Mouse (Mus musculus) ES-E14 (cell line): ENCODE results near the gene Ereg. TPM values are rescaled to one million over a fixed set of nuclear protein-coding genes. Genes with fewer than 3 reads are reported as not detected.

Source experiments
- DNase-seq: peaks from one replicate; pipeline ENCODE4 v3.0.0-alpha.2; 2013; ENCODE audit warnings: low read depth, low spot score
- H3K27ac ChIP-seq: 2 replicates; pipeline ENCODE4 v1.5.1; 2012; ENCODE audit warnings: low read depth, mild to moderate bottlenecking, low read length, moderate library complexity, mixed read lengths; ENCODE audit not compliant: poor library complexity, insufficient read depth, severe bottlenecking
- H3K36me3 ChIP-seq: 2 replicates; pipeline ENCODE4 v1.6.1; 2012; ENCODE audit warnings: mild to moderate bottlenecking, low read length, moderate library complexity, mixed read lengths; ENCODE audit not compliant: control insufficient read depth, poor library complexity, insufficient read depth, severe bottlenecking
- H3K4me1 ChIP-seq, 2 experiments: fragments of 150-350 bp in 1 of 2; sonication (generic) in 1 of 2; 2 replicates each; pipeline ENCODE4 v1.6.1; 2012; ENCODE audit warnings: low read length in 2 of 2, mild to moderate bottlenecking in 1 of 2, mixed read lengths in 1 of 2; ENCODE audit not compliant: control insufficient read depth in 2 of 2, insufficient read depth in 2 of 2, poor library complexity in 1 of 2
- H3K4me3 ChIP-seq, 2 experiments: fragments of 150-350 bp in 1 of 2; sonication (generic) in 1 of 2; 2 replicates each; pipeline ENCODE4 v1.5.1; 2012; ENCODE audit warnings: low read length in 2 of 2, low read depth in 1 of 2, mild to moderate bottlenecking in 1 of 2, mixed read lengths in 1 of 2; ENCODE audit not compliant: insufficient read depth in 1 of 2, poor library complexity in 1 of 2, severe bottlenecking in 1 of 2
- H3K9ac ChIP-seq: 2 replicates; pipeline ENCODE4 v1.6.1; 2012; ENCODE audit warnings: low read depth, mild to moderate bottlenecking, low read length, mixed read lengths; ENCODE audit not compliant: poor library complexity, insufficient read depth, severe bottlenecking
- H3K9me3 ChIP-seq: fragments of 150-350 bp; sonication (generic); 2 replicates; pipeline ENCODE4 v1.6.1; 2012; ENCODE audit warnings: low read depth, mild to moderate bottlenecking, low read length; ENCODE audit not compliant: control insufficient read depth, insufficient read depth
- CHD2 ChIP-seq: IDR thresholded peaks from 2 replicates; pipeline ENCODE4 v1.6.1; 2014; ENCODE audit warnings: mild to moderate bottlenecking, low read depth, low read length, inconsistent platforms
- HCFC1 ChIP-seq: IDR thresholded peaks from 2 replicates; pipeline ENCODE4 v1.6.1; 2012; ENCODE audit warnings: low read length, inconsistent platforms, borderline replicate concordance; ENCODE audit not compliant: insufficient read depth
- MAFK ChIP-seq: IDR thresholded peaks from 2 replicates; pipeline ENCODE4 v1.6.1; 2014; ENCODE audit warnings: mild to moderate bottlenecking, low read depth, low read length, inconsistent platforms; ENCODE audit not compliant: insufficient read depth
- ZC3H11A ChIP-seq: IDR thresholded peaks from 2 replicates; pipeline ENCODE4 v1.6.1; 2012; ENCODE audit warnings: low read depth, mild to moderate bottlenecking, inconsistent platforms, low read length, borderline replicate concordance
- ZNF384 ChIP-seq: IDR thresholded peaks from 2 replicates; pipeline ENCODE4 v1.6.1; 2012; ENCODE audit warnings: low read depth, low read length, inconsistent platforms
- in situ Hi-C, 2 experiments: fragments of 600-800 bp; cut with MboI; formaldehyde crosslinking; loops; one replicate each; pipeline ENCODE4 v1.15.1; 2025; ENCODE audit warnings: low sequenced_read_pairs in 2 of 2, inconsistent platforms in 1 of 2; ENCODE audit not compliant: unreplicated experiment in 2 of 2
- total RNA-seq: library from RNA; depleted of rRNA; stranded (reverse); fragments of 300-350 nt; gene quantifications from 2 replicates; pipeline ENCODE4 v1.2.3, GENCODE M21; 2012

Gene Ereg
- total RNA-seq, 1 experiment: 0.13 TPM

DNA sequence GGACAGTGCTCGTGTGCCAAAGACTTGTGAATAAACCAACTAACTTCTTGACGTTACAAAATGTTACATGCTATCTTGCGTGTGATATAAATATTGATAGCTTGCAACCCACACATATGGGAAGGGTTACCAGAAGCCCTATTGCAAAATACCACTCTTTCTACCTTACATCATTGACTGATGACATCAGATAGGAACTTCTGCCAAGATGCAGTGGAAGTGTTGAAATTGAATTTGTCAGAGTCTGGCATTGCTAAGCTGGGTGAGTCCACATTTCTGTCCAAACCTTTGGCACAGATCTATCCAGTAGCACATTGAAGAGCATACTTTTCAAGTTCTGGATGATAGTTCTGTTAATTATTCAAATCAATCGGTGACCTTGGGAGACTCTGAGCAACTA lies 37.8 kb upstream of the Ereg start:
- Histone ChIP-seq H3K9ac (no peak overlapping the region), H3K27ac (no peak overlapping the region), H3K4me1 (0 out of 4 replicates have a peak, but pooled peaks cover 0 to 5% of the 10 kb centered on the region in 2 experiments), H3K9me3 (no peaks in the 10 kb centered on the region), H3K4me3 (no peak overlapping the region), H3K36me3 (no peaks in the 10 kb centered on the region)
- no peak for DNase-seq
- in situ Hi-C loops: no loop called here
- TF ChIP-seq ZNF384 (no peak), MAFK (no peak), ZC3H11A (no peak), CHD2 (no peak), HCFC1 (no peak)

DNA sequence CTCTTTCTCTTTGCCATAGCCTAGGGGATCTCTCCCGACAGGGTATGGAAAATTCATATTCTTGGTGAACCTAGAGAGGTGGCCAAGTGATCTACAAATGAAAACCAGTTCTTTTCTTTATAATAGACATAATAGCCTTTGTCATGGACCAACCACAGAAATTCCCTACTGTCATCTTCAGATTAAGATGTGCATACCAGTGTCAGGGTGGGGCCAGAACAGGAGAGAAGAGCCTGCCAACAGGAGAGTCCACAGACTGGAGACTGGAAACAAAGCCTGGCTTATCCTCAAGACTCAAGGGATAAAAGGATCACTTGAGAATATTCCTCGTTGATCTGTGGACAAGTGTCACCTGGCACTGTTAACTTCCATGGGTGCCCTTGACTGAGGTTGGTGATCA lies 36.7 kb upstream of the Ereg start:
- H3K36me3 ChIP-seq: no peaks in the 10 kb centered on the region
- no peak overlapping the region for H3K27ac ChIP-seq
- no peak for TF ChIP-seq HCFC1
- TF ChIP-seq ZNF384: no peak
- TF ChIP-seq ZC3H11A: no peak
- TF ChIP-seq CHD2: no peak
- no peak for TF ChIP-seq MAFK
- 0 out of 4 replicates have a peak, but pooled peaks cover 0 to 5% of the 10 kb centered on the region in 2 experiments for H3K4me1 ChIP-seq
- H3K9ac ChIP-seq: no peak overlapping the region
- in situ Hi-C loops: no loop called here
- no peaks in the 10 kb centered on the region for H3K9me3 ChIP-seq
- H3K4me3 ChIP-seq: no peak overlapping the region
- DNase-seq: no peak

DNA sequence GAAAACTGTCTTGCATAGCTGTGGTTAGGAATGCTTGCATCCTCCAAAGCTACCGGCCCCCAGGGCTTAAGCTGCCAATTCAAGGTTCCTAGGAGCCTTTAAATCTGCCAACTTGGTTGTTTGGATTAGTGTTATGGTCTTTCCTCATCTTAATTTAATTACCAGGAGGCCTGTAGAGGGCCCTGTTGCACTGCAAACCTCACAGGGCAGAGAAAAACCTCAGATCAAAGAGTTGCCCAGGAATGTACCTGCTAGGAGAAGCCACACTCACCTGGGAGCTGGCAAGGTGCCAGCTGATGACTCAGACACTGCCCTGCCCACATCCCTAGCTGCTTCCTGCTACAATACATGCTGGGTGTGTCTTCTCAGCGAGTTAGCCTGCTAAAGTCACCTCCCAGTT lies 35.9 kb upstream of the Ereg start:
- H3K9ac ChIP-seq: no peak overlapping the region

DNA sequence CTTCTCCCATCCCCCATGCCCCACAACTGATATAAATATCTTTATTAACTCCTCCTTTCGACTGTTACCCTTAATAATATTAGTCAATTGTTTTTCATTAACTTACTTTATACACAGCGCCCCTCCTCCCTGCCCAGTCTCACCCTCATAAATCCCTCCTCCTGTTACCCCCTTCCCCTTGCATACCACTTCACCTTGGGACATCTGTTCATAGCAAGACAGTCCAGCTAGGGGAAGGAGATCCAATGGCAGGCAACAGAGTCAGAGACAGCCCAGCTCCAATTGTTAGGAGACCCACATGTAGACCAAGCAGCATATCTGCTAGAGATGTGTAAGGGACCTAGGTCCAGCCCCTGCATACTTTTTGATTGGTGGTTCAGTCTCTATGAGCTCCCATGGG lies 35.5 kb upstream of the Ereg start:
- H3K9ac ChIP-seq: no peak overlapping the region
- no peak overlapping the region for H3K4me3 ChIP-seq
- no peaks in the 10 kb centered on the region for H3K36me3 ChIP-seq
- H3K4me1 ChIP-seq: 0 out of 4 replicates have a peak, but pooled peaks cover 0 to 5% of the 10 kb centered on the region in 2 experiments
- no peak for DNase-seq
- no peak overlapping the region for H3K27ac ChIP-seq
- TF ChIP-seq MAFK: no peak
- TF ChIP-seq ZNF384: no peak
- TF ChIP-seq ZC3H11A: no peak
- no peak for TF ChIP-seq HCFC1
- TF ChIP-seq CHD2: no peak
- no peaks in the 10 kb centered on the region for H3K9me3 ChIP-seq
- in situ Hi-C loops: no loop called here

More for the DNA sequence above, 35.9 kb upstream of the Ereg start:
- Histone ChIP-seq H3K9me3 (no peaks in the 10 kb centered on the region), H3K36me3 (no peaks in the 10 kb centered on the region), H3K27ac (no peak overlapping the region), H3K4me3 (no peak overlapping the region), H3K4me1 (0 out of 4 replicates have a peak, but pooled peaks cover 0 to 5% of the 10 kb centered on the region in 2 experiments)
- TF ChIP-seq ZNF384 (no peak), ZC3H11A (peak; percentile 43; the same call in 1 of the 2 replicates)
- in situ Hi-C loops: no loop called here
- DNase-seq: peak; percentile 44

DNA sequence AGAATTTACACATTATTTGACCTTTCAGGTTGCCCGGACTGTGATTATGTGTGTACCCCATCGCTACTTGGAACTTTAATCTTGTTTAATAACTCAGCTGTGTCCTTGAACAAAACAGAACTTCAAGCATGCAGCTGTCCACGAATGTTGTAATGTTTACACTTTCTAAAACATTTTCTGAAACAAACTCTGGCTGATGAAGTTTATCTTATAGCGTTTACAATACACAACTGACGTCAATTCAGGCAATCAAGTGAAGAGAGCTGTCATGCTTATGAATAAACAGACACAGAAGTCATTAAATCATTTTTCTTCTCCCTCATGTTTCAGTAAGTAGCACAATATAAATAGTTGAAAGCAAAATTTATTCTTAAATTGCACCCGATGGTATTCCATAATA lies 26.4 kb upstream of the Ereg start:
- no peak overlapping the region for H3K27ac ChIP-seq
- no peaks in the 10 kb centered on the region for H3K4me1 ChIP-seq
- no peaks in the 10 kb centered on the region for H3K9me3 ChIP-seq
- DNase-seq: no peak
- H3K36me3 ChIP-seq: no peaks in the 10 kb centered on the region
- in situ Hi-C loops: no loop called here
- H3K4me3 ChIP-seq: no peak overlapping the region
- TF ChIP-seq CHD2: no peak
- TF ChIP-seq MAFK: no peak
- no peak for TF ChIP-seq HCFC1
- no peak for TF ChIP-seq ZNF384
- no peak for TF ChIP-seq ZC3H11A
- no peak overlapping the region for H3K9ac ChIP-seq
